Mouse (Mus musculus) forebrain, embryonic 15.5 days (tissue): ENCODE measurements around the gene Rab44. TPM values are rescaled to one million over a fixed set of nuclear protein-coding genes. Genes with fewer than 3 reads are reported as not detected.

Source experiments
- ATAC-seq: fragments of 200-750 bp; cut with Nextera tagmentation; replicated peaks from 2 replicates; pipeline ENCODE4 v1.8.0; 2017; ENCODE audit warnings: mild to moderate bottlenecking, moderate TSS enrichment, moderate library complexity
- H3K27ac ChIP-seq: fragments of 300-500 bp; sonication (generic); replicated peaks from 2 replicates; pipeline ENCODE4 v1.5.1; 2015; ENCODE audit warnings: mild to moderate bottlenecking, inconsistent platforms
- H3K27me3 ChIP-seq: fragments of 300-500 bp; sonication (generic); 2 replicates; pipeline ENCODE4 v1.6.1; 2015; ENCODE audit warnings: inconsistent platforms
- H3K36me3 ChIP-seq: fragments of 300-500 bp; sonication (generic); 2 replicates; pipeline ENCODE4 v1.6.1; 2015; ENCODE audit warnings: mild to moderate bottlenecking, inconsistent platforms
- H3K4me1 ChIP-seq: fragments of 300-500 bp; sonication (generic); 2 replicates; pipeline ENCODE4 v1.6.1; 2015; ENCODE audit warnings: inconsistent platforms
- H3K4me2 ChIP-seq: fragments of 300-500 bp; sonication (generic); replicated peaks from 2 replicates; pipeline ENCODE4 v1.6.1; 2015; ENCODE audit warnings: mild to moderate bottlenecking, inconsistent platforms
- H3K4me3 ChIP-seq: fragments of 300-500 bp; sonication (generic); 2 replicates; pipeline ENCODE4 v1.5.1; 2015; ENCODE audit warnings: mild to moderate bottlenecking, inconsistent platforms
- H3K9ac ChIP-seq: fragments of 300-500 bp; sonication (generic); replicated peaks from 2 replicates; pipeline ENCODE4 v1.6.1; 2015; ENCODE audit warnings: mild to moderate bottlenecking, inconsistent platforms
- H3K9me3 ChIP-seq: fragments of 300-500 bp; sonication (generic); 2 replicates; pipeline ENCODE4 v1.6.1; 2016; ENCODE audit warnings: inconsistent platforms
- WGBS: fragments of 180-500 bp; shearing (Covaris S2); methylation state at CpG from one replicate; pipeline ENCODE4 v1.1.7; 2015; ENCODE audit warnings: mixed read lengths; 5-methylcytosine and 5-hydroxymethylcytosine counted together
- polyA plus RNA-seq: library from polyadenylated mRNA; unstranded; fragments of >200 nt; fragmentation: Nextera tagmentation; extraction: Ambion mirVana; gene quantifications from 2 replicates; pipeline ENCODE4 v1.2.1, GENCODE M21; 2015

Gene Rab44
- polyA plus RNA-seq, 1 experiment from 2014 or later: 0.05 TPM

DNA sequence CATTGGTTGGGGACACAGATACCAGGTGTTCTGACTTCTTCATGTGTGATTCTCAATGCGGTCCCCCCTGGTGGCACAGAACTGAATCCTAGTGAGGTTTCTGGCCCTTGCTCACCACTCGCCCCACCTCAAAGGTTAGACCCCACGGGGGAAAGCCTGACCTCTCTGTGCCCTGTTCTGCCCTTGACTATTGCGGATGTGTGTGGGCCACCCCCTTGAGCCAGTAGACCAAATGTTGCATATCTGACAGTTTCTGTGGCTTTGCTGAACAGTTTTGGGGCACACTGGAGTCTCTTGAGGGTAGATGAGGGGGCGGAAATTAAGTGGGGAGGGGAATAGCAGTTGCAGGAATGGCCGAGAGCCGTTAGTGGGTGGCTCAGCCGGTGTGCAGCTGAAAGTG is 29.3 kb downstream of the Rab44 start:
- WGBS: 89% methylated on average over 8 of the region's 8 CpGs
- ATAC-seq: no peak
- Histone ChIP-seq H3K4me1 (no peaks in the 10 kb centered on the region), H3K9me3 (no peaks in the 10 kb centered on the region), H3K9ac (no peak overlapping the region), H3K27me3 (no peaks in the 10 kb centered on the region), H3K4me2 (no peak overlapping the region), H3K4me3 (no peak overlapping the region), H3K36me3 (no peaks in the 10 kb centered on the region), H3K27ac (no peak overlapping the region)

DNA sequence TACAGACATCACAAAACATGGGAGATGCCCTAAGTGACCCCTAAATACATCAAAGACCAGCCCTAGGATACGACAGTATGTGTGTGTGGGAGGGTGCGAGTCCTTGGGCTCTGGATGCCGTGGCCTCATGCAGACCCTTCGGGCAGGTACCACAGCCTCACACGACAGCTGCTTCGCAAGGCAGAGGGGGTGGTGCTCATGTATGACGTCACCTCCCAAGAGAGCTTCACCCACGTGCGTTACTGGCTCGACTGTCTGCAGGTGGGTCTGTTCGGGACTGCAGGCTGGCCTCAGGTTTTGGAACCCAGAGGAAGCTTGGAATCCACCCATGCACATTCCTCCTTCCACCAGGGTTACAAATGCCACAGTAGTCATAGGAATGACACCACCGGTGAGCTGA is 31.2 kb downstream of the Rab44 start:
- ATAC-seq: no peak
- Histone ChIP-seq H3K27ac (no peak overlapping the region), H3K9ac (no peak overlapping the region), H3K4me3 (no peak overlapping the region), H3K9me3 (no peaks in the 10 kb centered on the region), H3K27me3 (no peaks in the 10 kb centered on the region), H3K4me1 (no peaks in the 10 kb centered on the region), H3K36me3 (no peaks in the 10 kb centered on the region), H3K4me2 (no peak overlapping the region)
- 88% methylated on average over 12 of the region's 12 CpGs for WGBS

DNA sequence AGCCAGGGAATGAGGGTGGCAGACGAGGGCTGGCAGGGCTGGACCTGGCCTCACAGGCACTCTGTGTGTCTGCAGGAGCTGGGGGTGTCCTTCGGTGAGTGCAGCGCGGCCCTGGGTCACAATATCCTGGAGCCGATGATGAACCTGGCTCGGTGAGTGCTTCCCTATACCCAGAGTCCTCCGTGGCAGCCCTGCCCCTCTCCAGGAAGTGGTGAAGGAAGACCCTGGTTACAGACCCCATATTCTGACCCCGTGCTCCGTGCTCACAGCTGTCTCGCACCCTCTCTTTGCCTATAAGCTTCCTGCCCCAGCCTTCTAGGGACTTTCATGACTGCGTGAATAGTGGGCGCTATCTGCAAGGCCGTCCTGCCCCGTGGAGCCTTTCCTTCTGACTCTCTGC is 33.3 kb downstream of the Rab44 start:
- Histone ChIP-seq H3K36me3 (no peaks in the 10 kb centered on the region), H3K9me3 (no peaks in the 10 kb centered on the region), H3K4me3 (no peak overlapping the region), H3K4me1 (no peaks in the 10 kb centered on the region), H3K27ac (no peak overlapping the region), H3K9ac (no peak overlapping the region), H3K27me3 (no peaks in the 10 kb centered on the region), H3K4me2 (no peak overlapping the region)
- 87% methylated on average over 14 of the region's 14 CpGs for WGBS
- ATAC-seq: no peak

DNA sequence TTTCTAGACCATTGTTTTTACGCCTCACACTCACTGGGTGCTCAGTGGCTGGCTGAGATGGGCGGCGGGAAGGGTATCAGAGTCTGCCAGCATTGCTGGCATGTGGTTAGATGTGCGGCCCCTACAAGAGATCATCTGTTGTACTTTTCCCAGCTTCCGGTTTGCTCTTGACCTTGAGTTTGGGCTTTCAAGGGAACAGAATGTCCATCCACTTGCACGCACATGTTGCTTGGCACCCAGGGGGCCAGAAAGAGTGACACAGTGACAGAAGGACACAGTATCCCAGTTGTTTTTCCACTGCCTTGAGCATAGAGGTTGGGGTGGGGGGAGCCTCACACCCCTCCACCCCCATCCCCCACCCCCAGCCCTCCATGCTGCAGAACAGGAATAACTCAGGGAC is 33.8 kb downstream of the Rab44 start:
- H3K4me2 ChIP-seq: no peak overlapping the region
- no peaks in the 10 kb centered on the region for H3K9me3 ChIP-seq
- H3K27me3 ChIP-seq: no peaks in the 10 kb centered on the region
- no peaks in the 10 kb centered on the region for H3K36me3 ChIP-seq
- WGBS: 71% methylated on average over 6 of the region's 6 CpGs
- no peaks in the 10 kb centered on the region for H3K4me1 ChIP-seq
- H3K9ac ChIP-seq: no peak overlapping the region
- no peak overlapping the region for H3K4me3 ChIP-seq
- ATAC-seq: no peak
- no peak overlapping the region for H3K27ac ChIP-seq

DNA sequence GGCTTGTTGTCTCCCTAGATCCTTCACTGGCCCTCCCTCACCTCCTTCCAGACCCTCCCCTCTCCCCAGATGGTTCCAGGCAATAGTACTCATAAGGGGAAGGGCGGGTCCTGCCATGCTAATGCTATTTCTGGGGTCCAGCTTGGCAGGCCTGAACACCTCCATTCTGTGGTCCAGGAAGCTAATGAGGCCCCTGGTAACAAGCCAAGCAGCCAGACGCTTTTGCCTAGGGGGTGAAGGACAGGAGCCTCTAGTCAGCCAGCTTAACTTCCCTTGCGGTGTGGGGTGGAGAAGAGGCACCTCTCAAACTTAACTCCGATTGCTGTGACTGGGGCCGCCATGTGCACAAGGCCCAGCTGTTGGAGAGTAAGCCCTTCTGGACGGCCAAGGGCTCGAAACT is 35.8 kb downstream of the Rab44 start:
- no peak overlapping the region for H3K27ac ChIP-seq
- H3K36me3 ChIP-seq: no peaks in the 10 kb centered on the region
- no peak overlapping the region for H3K4me3 ChIP-seq
- no peak overlapping the region for H3K9ac ChIP-seq
- no peak overlapping the region for H3K4me2 ChIP-seq
- ATAC-seq: no peak
- no peaks in the 10 kb centered on the region for H3K27me3 ChIP-seq
- 54% methylated on average over 7 of the region's 7 CpGs for WGBS
- no peaks in the 10 kb centered on the region for H3K4me1 ChIP-seq
- no peaks in the 10 kb centered on the region for H3K9me3 ChIP-seq

DNA sequence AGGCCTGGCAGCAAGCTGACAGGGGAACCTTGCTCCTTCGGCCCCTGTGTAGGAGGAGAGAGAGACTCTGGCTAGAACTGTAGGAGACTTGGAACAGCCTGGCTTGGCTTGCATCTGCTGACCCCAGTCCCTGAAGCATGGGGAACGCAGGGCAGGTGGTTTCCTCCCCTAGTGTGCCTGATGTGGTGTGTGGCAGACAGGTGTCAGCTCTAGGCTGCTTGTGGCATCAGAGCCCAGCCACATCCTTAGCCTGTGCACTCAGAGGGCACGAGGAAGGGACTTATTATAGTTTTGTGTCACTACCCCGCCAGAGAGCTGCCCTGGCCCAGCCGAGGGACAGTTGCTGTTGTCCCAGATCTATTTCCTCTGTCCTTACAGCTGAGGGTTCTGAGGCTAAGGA is 38.6 kb downstream of the Rab44 start:
- WGBS: 82% methylated on average over 5 of the region's 5 CpGs
- no peak overlapping the region for H3K9ac ChIP-seq
- H3K4me3 ChIP-seq: no peak overlapping the region
- ATAC-seq: no peak
- no peak overlapping the region for H3K4me2 ChIP-seq
- no peaks in the 10 kb centered on the region for H3K9me3 ChIP-seq
- no peaks in the 10 kb centered on the region for H3K27me3 ChIP-seq
- H3K27ac ChIP-seq: no peak overlapping the region
- no peaks in the 10 kb centered on the region for H3K36me3 ChIP-seq
- H3K4me1 ChIP-seq: no peaks in the 10 kb centered on the region

DNA sequence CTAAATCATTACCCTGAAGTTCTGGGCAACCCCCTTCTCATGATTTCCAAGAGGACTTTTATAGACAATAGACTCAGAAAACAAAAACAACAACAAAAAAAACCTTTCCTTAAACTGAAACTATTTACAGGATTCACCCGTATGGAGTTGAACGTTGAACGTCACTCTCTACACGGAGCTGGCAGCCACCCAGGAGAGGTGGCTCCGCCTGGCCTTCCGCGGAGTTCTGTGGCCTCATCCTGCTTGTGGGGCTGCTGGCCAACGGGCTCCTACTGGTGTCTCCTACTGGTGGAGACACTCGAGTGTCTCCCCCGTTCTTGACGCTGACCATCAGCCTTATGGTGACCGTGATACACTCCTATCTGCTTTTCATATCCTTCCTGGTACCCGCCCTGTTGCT is 40.3 kb downstream of the Rab44 start:
- H3K4me1 ChIP-seq: no peaks in the 10 kb centered on the region
- no peak overlapping the region for H3K27ac ChIP-seq
- no peak overlapping the region for H3K4me3 ChIP-seq
- H3K4me2 ChIP-seq: no peak overlapping the region
- ATAC-seq: no peak
- no peak overlapping the region for H3K9ac ChIP-seq
- H3K27me3 ChIP-seq: no peaks in the 10 kb centered on the region
- no peaks in the 10 kb centered on the region for H3K9me3 ChIP-seq
- no peaks in the 10 kb centered on the region for H3K36me3 ChIP-seq
- 80% methylated on average over 13 of the region's 13 CpGs for WGBS

DNA sequence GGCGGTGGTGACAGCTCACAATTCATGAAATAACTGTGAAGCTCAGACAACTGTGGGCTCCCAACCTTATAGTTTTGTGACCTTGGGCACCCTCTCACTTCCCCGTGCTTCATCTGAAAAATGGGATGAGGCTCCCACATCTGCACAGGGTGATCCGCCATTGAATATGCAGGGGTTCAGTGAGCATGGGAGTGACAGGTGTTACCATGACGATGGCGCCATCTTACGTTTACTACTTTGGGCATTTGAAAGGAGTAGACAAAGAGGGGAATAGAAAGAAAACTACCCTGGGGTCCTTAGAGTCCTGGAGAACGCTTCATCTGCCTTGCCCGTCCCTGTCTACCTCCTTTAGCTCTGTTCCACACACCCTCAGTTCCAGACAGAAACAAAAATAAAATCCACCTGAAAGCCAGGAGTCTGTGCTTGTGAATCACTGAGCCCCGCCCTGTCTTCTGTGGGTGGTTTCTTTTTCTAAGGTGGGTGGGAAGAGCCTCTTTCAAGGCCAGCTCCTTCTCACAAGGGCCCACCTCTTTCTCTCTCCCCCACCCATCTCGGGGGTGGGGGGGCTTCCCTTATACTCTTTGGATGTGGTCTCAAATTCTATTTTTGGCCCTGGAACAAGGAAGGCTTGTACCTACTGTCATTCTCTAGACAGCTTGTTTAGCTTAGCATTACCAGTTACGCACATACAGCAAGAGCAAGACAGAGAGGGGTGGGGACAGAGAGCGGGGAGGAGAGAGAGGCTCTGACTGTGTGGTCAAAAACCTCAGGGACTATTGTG is 41.6 kb downstream of the Rab44 start:
- no peak overlapping the region for H3K4me3 ChIP-seq
- ATAC-seq: no peak
- WGBS: 52% methylated on average over 12 of the region's 12 CpGs
- H3K4me2 ChIP-seq: no peak overlapping the region
- no peak overlapping the region for H3K9ac ChIP-seq
- no peaks in the 10 kb centered on the region for H3K4me1 ChIP-seq
- no peaks in the 10 kb centered on the region for H3K36me3 ChIP-seq
- no peak overlapping the region for H3K27ac ChIP-seq
- H3K9me3 ChIP-seq: no peaks in the 10 kb centered on the region
- no peaks in the 10 kb centered on the region for H3K27me3 ChIP-seq

DNA sequence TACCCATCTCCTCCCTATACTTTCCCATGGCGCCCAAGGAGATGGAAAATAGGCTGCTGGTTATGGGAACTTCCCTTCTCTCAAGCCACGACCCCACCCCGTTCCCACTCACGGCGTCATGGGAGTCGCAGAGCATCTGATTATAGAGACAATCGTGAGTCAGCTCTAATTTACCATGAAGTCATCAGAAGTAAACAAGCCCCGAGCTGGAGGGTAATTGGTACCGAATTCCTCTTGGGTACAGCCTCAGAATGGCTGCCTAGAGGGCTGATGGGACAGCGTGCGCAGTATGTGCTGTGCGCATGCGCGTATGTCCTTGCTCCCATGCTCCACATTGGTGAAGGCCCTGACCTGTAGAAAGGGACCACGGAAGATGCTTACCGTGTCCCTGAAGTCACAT is 42.5 kb downstream of the Rab44 start:
- no peaks in the 10 kb centered on the region for H3K4me1 ChIP-seq
- no peaks in the 10 kb centered on the region for H3K9me3 ChIP-seq
- H3K27me3 ChIP-seq: no peaks in the 10 kb centered on the region
- no peak overlapping the region for H3K9ac ChIP-seq
- H3K4me2 ChIP-seq: no peak overlapping the region
- no peak for ATAC-seq
- no peak overlapping the region for H3K27ac ChIP-seq
- no peaks in the 10 kb centered on the region for H3K36me3 ChIP-seq
- WGBS: 74% methylated on average over 16 of the region's 16 CpGs
- no peak overlapping the region for H3K4me3 ChIP-seq

DNA sequence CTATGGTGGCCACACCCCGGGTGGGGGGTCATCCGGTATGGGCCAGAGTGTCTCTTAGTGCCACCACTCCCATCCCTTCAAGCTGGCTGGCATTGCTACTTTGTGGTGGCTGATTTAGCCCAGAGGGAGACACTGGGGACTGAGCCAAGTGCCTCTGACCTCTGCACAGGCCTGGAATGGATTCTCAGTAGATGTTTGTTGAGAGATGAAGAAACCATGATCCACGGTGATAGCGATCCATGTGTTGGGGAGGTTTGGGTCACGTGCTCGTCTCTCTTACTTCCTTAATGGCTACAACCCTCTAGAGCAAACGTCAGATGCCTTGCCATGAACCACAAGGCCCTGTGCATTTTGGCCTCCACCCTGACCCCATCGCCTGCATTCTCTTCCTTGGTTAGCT is 42.9 kb downstream of the Rab44 start:
- WGBS: 87% methylated on average over 8 of the region's 8 CpGs
- H3K27me3 ChIP-seq: no peaks in the 10 kb centered on the region
- no peak for ATAC-seq
- no peak overlapping the region for H3K27ac ChIP-seq
- no peaks in the 10 kb centered on the region for H3K9me3 ChIP-seq
- H3K4me1 ChIP-seq: no peaks in the 10 kb centered on the region
- H3K4me3 ChIP-seq: no peak overlapping the region
- H3K4me2 ChIP-seq: no peak overlapping the region
- no peak overlapping the region for H3K9ac ChIP-seq
- H3K36me3 ChIP-seq: no peaks in the 10 kb centered on the region

DNA sequence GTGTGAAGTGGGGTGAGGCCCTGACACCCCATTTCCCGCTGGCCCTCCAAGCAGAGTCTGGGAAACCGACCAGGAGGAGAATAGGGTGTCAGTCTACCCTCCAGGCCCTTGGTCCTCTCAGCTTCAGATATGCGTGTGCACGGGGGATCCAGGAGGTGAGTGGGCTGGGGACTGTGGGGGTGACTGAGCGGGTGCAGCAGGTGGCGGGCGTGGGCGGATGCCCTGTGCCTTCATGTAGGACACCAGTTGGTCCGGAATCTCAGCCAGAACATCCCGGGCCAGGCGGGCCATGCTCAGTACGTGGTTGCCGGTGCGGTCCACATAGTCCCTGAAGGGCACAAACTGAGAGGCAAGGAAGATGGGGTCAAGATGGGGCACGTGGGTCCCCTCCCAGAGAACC is 45.0 kb downstream of the Rab44 start:
- ATAC-seq: no peak
- no peaks in the 10 kb centered on the region for H3K27me3 ChIP-seq
- no peak overlapping the region for H3K4me3 ChIP-seq
- no peak overlapping the region for H3K9ac ChIP-seq
- no peak overlapping the region for H3K27ac ChIP-seq
- H3K4me2 ChIP-seq: no peak overlapping the region
- no peaks in the 10 kb centered on the region for H3K4me1 ChIP-seq
- H3K36me3 ChIP-seq: no peaks in the 10 kb centered on the region
- WGBS: 94% methylated on average over 15 of the region's 15 CpGs
- H3K9me3 ChIP-seq: no peaks in the 10 kb centered on the region

DNA sequence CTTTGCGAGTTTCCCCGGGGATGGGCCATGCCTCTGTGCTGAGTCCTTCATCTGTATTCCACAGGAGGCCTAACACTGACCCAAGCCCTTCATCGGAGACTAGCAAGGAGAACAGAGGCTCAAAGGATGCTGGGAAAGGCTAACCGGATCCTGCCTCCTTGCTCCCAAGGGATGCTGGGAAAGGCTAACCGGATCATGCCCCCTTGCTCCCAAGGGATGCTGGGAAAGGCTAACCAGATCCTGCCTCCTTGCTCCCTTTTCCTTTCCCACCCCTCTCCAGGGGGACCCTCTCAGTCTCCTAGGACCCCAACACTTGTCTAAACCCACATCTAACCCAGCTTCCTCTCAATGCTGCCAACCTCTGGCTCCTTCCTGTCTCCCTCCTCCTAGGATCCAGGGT is 45.4 kb downstream of the Rab44 start:
- no peaks in the 10 kb centered on the region for H3K36me3 ChIP-seq
- ATAC-seq: no peak
- H3K4me2 ChIP-seq: no peak overlapping the region
- H3K9ac ChIP-seq: no peak overlapping the region
- H3K27me3 ChIP-seq: no peaks in the 10 kb centered on the region
- H3K9me3 ChIP-seq: no peaks in the 10 kb centered on the region
- H3K4me3 ChIP-seq: no peak overlapping the region
- no peak overlapping the region for H3K27ac ChIP-seq
- H3K4me1 ChIP-seq: peaks cover 2% of the 10 kb centered on the region
- WGBS: 90% methylated on average over 5 of the region's 5 CpGs

DNA sequence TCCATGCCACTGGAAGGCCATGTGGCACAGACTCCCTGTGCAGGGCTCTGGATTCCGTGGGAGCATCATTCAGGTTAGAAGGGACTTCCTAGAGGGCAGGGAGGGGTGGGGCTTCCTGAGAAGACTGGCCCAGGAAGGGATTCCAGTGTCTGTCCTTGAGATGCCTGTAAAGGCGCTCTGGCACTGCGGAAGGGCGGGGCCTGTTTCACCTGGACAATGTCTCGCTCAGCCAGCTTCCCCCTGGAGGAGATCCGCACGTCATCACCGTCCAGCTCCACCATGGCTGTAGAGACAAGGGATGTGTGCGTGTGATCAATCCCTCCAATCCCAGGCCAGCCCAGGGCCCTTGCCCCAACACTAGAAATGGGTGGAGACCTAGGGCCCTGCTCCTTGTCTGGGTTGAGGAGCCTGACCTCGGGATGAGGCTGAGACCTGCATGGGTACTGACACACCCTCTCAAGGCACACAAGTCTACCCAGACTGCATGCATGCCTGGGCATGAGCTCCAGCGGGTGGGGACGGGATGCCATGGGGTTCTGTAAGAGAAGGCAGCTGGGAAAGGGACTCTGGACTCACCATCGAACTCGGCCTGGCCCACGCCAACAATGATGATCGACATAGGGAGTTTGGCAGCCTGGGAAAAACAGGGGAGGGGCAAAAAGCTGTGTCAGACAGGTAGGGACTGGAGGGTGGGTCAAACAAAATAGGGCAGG is 46.0 kb downstream of the Rab44 start:
- no peak overlapping the region for H3K27ac ChIP-seq
- no peak overlapping the region for H3K4me2 ChIP-seq
- no peak overlapping the region for H3K4me3 ChIP-seq
- no peaks in the 10 kb centered on the region for H3K36me3 ChIP-seq
- H3K27me3 ChIP-seq: no peaks in the 10 kb centered on the region
- no peak overlapping the region for H3K9ac ChIP-seq
- no peaks in the 10 kb centered on the region for H3K9me3 ChIP-seq
- H3K4me1 ChIP-seq: peaks cover 8% of the 10 kb centered on the region
- WGBS: 90% methylated on average over 16 of the region's 16 CpGs
- ATAC-seq: no peak
